Mouse (Mus musculus) brain, embryonic 18.5 days (tissue): ENCODE measurements around the gene Cnga4.
"Not testable (repeated sequence)": the region's sequence is repeated elsewhere in the genome, so short reads cannot be mapped to it uniquely, and the experiment has no call there.

ENCODE experiments used
- DNase-seq: peaks from one replicate; pipeline ENCODE4 v3.0.0-alpha.2; 2012; ENCODE audit warnings: low read depth, low spot score

Cnga4 gene

GRCm38 (mm10) chr7:105404268-105404667 is at the start of gene Cnga4:
Gene Cnga4 (plus strand): TSS chr7:105404568.
- no peak for DNase-seq

GRCm38 (mm10) chr7:105356064-105356463 is 48.3 kb upstream of the Cnga4 start:
- DNase-seq: not testable (repeated sequence)

GRCm38 (mm10) chr7:105356487-105356886 is 47.9 kb upstream of the Cnga4 start:
- DNase-seq: not testable (repeated sequence)

- no peak for DNase-seq
Observed at GRCm38 (mm10) chr7:105361713-105362112, 42.7 kb upstream of the Cnga4 start.

- no peak for DNase-seq
Observed at GRCm38 (mm10) chr7:105367268-105367667, 37.1 kb upstream of the Cnga4 start.

GRCm38 (mm10) chr7:105367930-105368329 is 36.4 kb upstream of the Cnga4 start, which contains the start of gene Olfr692:
Gene Olfr692 (plus strand): TSS chr7:105368230.
- no peak for DNase-seq

- no peak for DNase-seq
Observed at GRCm38 (mm10) chr7:105368521-105368920, 35.8 kb upstream of the Cnga4 start.

GRCm38 (mm10) chr7:105372912-105373311 is 31.5 kb upstream of the Cnga4 start:
- no peak for DNase-seq

GRCm38 (mm10) chr7:105373509-105373908 is 30.9 kb upstream of the Cnga4 start:
- no peak for DNase-seq

GRCm38 (mm10) chr7:105373976-105374375 is 30.4 kb upstream of the Cnga4 start:
- DNase-seq: no peak

GRCm38 (mm10) chr7:105374866-105375265 is 29.5 kb upstream of the Cnga4 start, which contains the start of gene Gm5901:
Gene Gm5901 (plus strand): TSS chr7:105375038.
- no peak for DNase-seq

GRCm38 (mm10) chr7:105380329-105380728 is 24.0 kb upstream of the Cnga4 start:
- DNase-seq: no peak

- no peak for DNase-seq
Observed at GRCm38 (mm10) chr7:105387696-105388095, 16.7 kb upstream of the Cnga4 start.

GRCm38 (mm10) chr7:105390236-105390635 is 14.1 kb upstream of the Cnga4 start:
- DNase-seq: no peak

- DNase-seq: no peak
Observed at GRCm38 (mm10) chr7:105394606-105395005, 9.8 kb upstream of the Cnga4 start.

- no peak for DNase-seq
Observed at GRCm38 (mm10) chr7:105395131-105395820, 9.1 kb upstream of the Cnga4 start.

- no peak for DNase-seq
Observed at GRCm38 (mm10) chr7:105396126-105396525, 8.2 kb upstream of the Cnga4 start.

GRCm38 (mm10) chr7:105399058-105399934 is 5.1 kb upstream of the Cnga4 start:
- no peak for DNase-seq

- DNase-seq: peak; percentile 98
Observed at GRCm38 (mm10) chr7:105399935-105400624, 4.3 kb upstream of the Cnga4 start, which contains the start of gene Fam160a2. Gene Fam160a2 (minus strand): TSS chr7:105400054.

- DNase-seq: no peak
Observed at GRCm38 (mm10) chr7:105406322-105406721, 2.0 kb downstream of the Cnga4 start.

- not testable (repeated sequence) for DNase-seq
Observed at GRCm38 (mm10) chr7:105411874-105412632, 7.7 kb downstream of the Cnga4 start.
